Mouse (Mus musculus): Measurements from ENCODE around the gene Rab23.

Gene Rab23

DNA sequence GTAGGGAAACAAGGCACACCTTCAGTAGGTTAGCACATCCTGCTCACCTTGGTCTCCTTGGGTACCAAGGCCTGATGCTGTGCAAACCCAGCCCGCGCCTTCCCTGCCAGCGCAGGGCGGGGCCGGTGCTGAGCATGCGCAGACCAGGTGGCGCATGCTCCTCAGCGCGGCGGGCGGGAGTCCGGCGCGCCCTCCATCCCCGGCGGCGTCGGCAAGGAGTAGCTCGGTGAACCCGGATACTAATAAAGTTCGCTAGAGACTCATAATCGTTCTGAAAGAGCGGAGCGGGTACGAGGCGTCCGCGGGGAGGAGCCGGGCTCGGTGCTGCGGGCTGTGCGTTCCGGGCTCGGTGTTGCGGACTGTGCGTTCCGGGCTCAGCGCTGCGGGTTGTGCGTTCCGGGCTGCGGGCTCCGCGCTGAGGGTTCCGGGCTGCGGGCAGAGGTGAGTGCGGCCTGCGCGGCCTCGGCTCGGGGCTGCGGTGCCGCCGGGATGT, at the start of gene Rab23:
Rab23 (plus strand) TSS at position 155 of the 493 bp plus-strand sequence.
- peak; percentile 90 to 91 for DNase-seq

DNA sequence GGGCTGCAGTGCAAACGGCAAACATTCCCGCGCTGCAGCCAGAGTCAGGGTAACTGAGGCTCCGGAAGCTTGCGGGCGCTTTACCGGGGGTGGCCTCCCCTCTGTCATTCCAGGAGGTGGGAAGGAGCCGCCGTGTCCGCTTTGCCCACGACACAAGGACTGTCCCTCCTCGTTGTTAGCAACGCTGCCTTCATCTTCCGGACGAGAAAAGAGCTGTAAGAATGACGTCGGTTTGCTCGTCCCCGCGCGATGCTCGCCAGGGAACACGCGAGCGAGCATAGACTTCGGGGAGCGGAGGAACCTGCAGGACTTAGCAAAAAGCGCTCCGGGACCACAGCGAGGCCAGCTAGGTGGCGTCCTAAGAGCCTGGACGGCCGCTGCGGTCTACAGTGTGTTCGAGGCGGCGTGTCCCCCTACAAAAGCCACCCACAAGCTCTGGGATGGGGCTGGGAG, 49.5 kb upstream of the Rab23 start:
- peak; percentile 62 to 70 for DNase-seq

DNA sequence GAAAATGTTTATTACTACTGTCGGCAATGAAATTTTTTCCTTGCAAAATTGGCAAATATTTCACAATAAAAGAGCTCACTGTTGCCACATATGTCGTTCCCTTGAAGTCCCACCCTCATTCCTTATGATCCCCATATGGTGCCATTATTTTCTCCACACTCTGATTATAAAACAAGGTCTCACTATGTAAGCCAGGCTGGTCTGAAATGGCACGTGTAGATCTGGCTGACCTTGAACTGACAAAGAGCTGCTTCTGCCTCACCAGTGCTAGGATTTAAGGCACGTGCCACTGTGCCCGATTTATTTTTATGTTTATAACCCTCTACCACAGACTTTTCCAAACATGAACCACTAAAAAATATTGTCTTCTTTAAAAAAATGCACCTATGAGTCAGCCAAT, 48.2 kb upstream of the Rab23 start:
- DNase-seq = no peak

DNA sequence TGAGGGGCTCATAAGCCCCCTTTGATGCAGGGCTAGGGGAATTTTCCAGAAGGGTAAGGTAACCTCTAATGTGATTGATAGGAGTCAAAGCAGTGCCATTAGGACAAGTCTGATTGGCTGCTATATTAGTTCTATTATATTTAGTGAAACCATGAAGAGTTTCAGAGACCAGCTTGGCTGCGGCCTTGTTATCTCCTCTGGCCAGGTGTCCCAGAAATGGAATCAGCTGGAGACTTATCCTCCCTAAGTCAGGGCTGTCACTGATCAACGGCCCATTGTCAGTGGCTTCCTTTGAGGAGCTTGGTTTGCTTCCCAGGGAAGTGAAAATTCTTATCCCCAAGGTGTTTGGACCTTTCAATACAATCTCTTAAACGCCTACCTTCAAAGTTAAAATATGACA, 47.6 kb upstream of the Rab23 start:
- no peak for DNase-seq

DNA sequence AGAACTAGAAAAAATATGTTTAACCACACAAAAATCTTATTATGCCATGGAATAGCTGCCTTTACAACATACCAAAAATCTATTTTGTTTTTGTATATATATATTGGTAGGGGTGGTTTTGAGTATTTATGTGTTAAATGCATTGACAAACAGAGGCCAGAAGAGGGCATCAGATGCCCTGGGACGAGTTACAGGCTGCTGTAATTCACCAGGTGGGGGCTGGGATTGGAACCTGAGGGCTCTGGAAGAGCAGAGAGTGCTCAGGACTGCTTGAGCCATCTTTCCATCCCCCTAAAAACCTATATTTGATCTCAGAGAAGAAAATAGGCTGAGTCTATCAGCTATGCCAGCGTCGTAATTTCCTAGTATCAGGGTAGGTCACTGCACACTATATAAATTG, 47.2 kb upstream of the Rab23 start:
- peak; percentile 74 to 82 for DNase-seq

DNA sequence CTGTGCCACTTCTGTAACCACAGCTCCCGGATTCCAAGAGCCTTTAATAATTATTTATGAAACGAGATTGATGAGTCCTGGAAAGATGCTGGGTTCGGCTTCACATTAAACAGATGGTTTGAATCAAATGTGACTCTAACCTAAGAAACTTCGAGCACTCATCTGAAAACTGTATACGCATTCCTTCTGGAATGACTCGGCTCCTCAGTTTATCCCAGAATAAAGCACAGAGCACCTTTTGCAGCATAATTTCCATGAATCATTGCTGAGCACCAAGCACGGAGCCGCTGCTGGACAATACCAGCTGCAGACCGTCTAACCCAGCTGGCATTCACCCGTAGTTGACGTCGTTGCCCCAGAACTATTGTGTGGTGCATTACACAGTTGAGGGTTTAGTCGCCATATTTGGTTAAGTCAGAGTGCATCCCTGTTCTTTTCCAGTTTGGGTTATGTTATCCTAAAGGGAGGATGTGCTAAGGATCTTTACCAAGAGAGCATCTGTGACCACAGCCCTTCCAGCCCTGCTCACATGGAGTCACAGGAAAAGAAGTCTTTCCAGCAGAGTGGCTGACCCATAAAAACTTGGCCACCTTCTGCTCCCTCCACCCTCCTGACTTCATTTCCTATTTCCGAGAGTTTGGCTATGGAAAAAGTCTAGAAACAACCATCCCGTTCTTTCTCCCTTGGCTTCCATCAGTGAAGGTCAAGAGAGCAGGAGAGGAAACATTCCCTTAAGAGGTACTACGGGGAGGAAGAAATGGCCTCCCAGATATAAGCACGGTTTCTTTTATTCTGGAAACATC, 46.3 kb upstream of the Rab23 start:
- DNase-seq = no peak

DNA sequence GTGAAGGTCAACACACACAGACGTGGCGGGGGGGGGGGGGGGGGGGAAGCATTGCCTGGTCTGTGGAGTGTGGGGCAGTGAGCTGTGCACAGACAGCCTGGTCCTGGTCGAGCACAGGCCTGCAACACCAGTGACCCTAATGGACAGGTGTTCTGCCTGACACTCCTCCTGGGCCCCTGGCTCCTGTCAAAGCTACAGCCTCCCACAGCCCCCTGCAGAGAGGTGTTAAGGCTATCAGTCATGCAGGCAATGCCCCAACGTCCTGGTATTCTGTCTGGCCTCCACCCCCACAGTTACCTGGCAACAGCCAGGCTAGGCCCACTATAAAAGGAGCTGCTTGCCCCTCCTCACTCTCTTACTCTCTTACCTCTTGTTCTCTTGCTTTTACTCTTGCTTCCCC, 39.3 kb upstream of the Rab23 start:
- no peak for DNase-seq

DNA sequence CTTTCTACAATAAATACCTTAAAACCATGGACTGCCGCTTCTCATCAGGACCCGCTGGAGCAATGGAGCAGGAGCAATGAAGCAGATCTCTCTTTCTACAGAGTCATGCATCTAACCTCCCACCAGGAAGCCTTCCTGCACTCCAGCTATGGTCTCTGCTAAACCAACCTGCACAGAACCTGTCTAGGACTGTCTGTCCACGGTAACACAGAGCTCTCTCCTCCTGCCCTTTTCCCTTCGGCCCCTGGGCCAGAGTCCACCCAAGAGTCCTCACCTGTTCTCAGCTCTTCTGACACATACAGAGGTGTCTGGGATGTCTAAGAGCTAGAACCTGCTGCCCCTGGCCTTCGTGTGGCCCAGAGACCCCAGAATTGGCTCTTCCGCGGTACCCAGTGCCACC, 38.8 kb upstream of the Rab23 start:
- no peak for DNase-seq

DNA sequence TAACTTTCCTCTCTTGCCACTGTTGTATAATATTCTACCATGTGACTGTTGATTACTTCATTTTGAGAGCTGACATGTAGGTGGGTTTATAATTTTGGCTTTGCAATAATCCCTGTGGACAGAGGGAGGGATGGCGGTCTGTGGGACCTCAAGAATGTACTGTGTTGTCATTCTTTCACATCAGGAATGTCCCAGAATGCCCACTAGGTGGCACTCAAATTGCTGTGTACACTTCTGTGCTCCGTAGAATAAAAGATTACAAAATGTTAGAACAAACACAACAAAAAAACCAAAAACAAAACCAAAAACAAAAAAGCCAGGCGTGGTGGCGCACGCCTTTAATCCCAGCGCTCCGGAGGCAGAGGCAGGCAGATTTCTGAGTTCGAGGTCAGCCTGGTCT, 35.2 kb upstream of the Rab23 start:
- DNase-seq = peak; percentile 19 to 41

DNA sequence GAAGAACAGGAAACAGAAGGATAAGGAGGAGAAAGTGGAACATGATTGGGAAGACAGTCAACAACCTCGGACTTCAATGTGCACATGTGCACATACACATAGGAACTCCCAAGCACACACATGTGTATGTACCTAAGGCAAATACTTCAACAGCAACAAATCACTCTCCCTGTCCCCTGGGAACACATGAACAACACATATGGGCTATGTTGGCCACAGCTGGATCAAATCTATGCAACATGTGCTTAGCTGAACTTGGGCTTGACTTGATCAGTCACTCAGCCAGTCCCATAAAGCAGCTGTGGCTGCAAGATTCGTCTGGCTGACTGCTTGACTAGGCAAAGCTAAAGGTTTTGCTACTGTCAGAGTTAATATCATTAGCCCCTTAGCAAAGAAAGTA, 30.9 kb upstream of the Rab23 start:
- no peak for DNase-seq

DNA sequence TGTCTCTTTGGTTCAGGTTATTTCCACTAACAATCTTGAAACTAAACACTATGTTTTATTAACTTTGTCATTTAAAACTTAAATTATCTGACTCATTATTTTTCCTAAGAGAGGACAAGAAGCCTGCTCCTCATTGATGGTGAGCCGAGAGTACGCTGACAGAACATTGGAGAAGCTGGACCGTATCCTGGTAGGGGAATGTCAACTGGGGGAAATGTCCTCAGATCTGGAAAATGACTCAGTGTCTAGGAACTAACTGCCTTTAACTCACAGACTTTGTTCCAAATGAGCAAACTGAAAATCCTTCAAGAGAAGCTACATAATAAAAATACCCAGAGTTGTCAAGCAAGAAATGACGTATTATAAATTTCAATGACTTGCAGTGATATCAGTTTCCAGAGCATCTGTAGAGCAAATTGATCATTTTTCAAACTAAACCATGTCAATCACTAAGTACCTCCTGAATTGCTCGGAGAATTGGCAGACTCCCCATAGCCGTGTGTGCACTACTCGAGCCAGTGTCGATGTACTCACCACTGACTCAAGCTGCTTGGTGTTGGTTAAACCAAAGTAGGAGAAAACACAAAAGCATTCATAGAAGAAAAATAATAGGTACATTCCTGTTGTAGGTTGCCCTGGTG, 30.1 kb upstream of the Rab23 start:
- DNase-seq = no peak

DNA sequence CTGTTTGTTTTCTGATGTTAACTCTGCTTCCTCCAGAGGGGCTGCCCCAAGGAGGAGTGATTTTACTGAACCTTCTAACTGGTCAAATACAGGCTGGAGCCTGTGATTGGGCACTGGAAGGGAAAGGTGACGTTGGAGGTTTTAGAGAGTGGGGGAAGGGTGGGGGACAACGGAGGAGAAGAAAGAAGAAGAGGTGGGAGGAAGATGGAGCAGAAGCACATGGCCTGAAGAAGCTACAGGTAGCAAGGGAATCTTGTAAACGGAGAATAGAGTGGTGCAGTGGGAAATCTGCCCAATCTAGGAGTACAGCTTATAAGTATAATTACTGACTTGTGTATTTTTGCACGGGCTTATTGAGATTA, 29.6 kb upstream of the Rab23 start:
- DNase-seq = no peak

DNA sequence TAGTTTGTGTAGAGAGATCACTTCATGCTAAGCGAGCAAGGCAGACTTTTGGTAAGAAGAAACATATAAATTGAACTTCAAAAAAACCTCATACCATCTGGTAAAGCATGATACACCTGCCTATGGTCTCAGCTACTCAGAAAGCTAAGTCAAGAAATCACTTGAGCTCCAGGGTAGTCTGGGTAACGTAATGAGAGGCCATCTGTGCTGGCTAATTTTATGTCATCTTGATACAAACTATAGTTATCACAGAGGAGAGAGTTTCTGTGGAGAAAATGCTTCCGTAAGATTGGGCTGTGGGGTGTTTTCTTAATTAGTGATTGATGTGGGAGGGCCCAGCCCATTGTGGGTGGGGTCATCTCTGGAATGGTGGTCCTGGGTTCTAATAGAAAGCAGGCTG, 25.8 kb upstream of the Rab23 start:
- no peak for DNase-seq

DNA sequence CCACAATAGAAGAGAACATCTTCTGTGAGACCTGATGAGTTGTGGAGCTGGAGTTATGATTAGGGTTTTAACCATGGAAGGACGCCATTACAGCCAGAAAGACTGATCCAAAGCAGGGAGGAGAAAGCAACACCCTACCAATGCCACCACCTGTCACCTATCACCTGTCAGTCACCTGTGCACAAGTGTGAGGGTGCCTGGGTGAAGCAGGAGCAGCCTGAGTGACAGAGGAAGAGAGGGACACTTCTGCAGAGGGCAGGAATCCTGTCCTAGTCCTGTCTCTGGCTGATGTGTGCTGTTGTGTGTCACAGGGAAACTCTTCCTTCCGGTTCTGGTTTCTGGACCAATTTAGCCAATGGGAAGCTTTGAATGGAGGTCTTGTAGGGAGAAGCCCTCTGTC, 23.7 kb upstream of the Rab23 start:
- DNase-seq = no peak

DNA sequence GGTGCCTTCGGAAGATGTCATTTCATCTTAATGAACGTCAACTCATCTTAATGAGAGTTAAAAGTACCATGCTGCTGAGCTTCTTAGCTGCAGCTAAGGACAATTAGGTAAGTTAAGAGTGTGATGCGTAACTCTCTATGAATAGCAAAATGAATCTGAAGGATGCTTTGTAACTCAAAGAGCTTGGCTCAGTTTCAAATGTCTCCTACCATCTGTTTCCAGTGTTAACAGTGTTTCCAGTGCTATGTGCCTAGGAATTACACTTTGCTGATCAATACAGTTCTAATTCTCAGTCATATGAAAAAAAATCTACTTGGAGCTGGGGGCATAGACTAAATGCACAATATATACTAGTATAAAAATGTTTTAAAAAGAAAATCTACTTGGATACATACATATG, 18.4 kb upstream of the Rab23 start:
- DNase-seq = no peak

DNA sequence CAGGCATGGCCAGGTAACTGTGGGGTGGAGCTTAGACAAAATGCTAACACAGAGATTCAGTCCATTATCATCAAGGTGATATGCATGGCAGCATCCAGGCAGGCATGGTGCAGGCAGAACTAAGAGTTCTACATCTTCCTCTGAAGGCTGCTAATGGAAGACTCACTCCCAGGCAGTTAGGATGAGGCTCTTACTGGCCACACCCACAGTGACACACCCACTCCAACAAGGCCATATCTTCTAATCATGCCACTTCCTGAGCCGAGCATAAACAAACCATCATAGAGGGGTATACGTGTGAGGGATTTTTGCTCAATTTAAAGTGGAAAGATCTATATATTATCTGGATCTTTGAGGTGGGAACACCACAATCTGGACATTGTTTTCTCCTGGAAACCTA, 10.1 kb upstream of the Rab23 start:
- DNase-seq = no peak

DNA sequence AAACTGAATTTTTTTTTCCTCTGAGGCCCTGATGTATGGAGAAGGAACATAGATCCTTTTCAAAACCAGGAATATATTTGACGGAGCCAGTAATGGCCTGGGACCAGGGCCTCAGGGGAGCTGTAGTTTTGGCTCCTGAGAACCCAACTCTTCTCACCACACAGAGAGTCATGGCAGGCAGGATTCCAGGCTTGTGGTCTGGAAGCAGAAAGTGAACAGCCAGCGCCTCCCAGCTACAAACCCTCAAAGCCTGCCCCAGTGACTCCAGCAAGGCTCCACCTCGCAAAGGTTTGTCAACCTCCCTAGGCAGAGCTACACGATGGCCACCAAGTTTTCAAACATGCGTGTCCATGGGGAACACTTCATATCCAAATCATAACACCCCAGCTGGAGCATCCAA, 7.7 kb upstream of the Rab23 start:
- no peak for DNase-seq

DNA sequence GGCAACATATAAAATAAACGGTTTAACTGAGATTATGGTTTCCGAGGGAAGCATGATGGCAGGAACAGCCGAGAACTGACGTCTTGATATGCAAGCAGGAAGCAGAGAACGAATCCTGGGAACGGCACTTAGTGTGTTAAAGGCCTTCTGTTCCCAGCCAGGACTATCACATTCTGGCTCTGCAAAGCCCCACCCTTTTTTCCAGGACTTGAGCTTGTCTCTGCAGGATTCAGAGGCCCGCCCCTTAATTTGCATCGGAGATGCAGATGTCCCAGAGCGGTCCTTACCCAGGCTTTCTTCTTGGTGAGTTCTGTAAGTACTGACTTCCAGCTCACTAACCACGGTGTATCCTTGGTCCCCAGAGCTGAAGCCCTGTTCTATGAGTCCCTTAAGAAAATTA, 4.9 kb upstream of the Rab23 start:
- DNase-seq = no peak

DNA sequence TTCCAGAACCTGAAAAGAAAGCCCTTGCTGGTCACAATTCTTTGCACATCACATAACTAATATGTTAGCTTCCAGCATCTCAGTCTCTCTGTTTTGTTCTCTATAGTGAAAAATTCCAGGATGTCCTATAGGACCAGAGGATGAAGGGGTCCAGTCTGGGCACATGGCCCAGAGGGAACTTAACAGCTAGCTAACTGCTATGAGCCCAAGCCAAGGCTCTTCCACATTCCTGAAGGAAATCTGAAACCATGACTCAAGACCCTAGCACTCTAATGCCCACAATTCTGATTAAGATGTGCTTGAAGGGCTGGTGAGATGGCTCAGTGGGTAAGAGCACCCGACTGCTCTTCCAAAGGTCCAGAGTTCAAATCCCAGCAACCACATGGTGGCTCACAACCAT, 2.1 kb upstream of the Rab23 start:
- DNase-seq = no peak

DNA sequence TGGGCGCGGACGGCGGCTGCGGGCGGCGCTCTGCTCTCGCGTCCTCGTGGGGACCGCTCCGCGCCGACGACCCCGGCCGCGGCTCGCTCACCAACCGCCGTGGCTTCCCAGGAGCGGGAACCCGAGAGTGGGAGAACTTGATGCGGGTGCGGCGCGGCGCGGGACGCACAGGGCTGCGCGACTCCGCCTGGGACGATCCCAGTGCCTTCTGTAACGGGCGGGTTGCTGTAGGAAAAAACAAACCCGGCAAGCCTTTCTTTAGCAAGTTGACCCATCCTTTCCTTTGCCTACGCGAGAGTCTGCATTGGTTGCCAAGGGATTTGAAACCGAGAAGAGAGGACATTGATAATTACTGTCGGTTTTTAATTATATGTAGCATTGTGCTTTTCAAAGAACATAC, 544 bp downstream of the Rab23 start:
- no peak for DNase-seq

DNA sequence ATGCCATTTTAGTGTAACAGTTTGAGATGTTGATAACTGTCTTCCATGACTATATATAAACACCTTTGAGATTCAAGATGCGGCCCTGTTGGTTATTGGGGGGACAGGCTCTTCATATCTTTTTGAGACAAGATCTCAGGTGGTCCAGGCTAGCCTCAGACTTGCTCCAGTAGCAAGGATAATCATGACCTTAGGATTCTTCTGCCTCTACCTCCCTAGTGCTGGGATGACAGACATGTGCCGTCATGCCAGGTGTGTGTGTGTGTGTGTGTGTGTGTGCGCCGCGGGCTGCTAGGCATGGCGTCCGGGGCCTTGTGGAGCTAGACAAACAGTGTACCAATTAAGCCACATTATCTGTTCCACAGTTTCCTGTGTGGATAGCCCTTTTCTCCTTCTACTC, 1.3 kb downstream of the Rab23 start:
- no peak for DNase-seq

DNA sequence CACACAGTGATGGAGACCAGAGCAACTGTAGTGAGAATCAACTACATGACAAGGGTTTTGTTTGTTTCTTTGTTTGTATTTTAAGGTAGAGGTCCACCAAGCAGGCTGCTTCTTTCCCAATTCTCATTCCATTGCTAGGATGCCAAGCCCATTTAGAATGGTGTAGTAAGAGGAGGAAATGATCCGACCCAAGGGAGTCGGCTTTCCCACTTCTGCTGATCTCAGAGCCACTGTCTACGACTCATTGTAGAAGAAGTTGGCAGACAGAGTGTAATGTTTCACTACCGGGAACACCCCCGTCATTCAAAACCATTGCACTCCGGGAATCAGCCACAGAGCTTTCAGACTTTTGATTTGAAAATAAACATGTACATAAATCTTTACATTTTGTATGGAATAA, 4.8 kb downstream of the Rab23 start:
- DNase-seq = no peak

DNA sequence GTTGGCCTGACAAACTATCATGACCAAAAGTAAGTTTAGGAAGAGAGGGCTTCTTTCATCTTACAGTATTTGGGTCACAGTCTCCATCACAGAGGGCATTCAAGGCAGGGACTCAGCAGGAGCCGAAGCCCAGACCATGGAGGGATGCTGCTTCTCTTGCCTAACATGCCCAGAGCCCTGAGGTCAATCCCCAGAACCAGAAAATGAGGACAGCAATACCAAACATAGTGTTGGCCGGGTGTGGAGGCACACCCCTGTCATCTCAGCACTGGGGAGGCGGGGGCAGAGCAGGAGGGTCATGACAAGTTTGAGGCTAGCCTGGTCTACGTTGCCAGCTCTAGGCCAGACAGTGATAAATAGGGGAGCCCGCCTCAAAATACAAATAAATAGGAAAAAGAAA, 5.4 kb downstream of the Rab23 start:
- DNase-seq = no peak

DNA sequence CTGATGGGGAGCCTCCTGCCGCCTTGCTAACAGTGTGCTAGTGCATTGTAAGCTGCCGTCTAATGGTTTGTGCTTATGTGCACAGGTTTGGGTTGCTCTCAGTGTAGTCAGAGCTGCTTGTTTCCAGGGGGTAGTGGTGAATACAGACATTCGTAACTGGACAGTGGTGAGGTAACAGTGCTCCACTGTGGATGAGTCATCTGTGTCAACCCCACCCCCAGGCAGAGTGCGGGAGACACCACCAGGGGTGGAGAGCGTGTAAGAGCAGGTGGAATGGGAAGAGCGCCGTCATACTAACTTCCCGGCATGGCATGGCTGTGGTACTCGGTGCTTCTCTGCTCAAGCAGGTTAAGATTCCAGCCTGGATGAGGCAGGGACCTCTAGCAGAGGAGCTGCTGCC, 13.4 kb downstream of the Rab23 start:
- DNase-seq = no peak

Measured in cerebellum, postnatal 14 days (tissue).